Mouse (Mus musculus): ENCODE results near the gene Dip2a.

DNA sequence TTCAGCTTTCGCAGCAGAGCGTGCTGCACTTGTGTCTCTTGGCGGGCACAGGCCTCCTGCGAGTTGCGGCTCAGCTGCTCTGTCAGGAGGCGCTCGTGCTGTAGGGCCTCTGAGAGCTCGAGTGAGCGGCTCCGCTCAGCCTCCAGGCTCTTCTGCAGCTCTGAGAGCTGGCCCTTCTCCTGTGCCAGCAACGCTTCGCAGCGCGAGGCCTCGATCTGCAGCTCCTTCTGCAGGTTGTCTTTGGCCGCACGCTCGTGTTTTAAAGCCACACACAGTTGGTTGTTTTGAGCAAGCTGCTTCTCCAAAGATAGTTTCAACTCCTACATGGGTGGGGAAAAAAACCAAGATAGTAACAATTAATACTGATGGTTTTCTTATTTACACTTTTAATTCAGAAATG, 29.9 kb upstream of the Dip2a start:
- TF ChIP-seq TAL1 (IDR thresholded peaks at IDR 0.05; ENCODE audit: low read length): no peak
- TF ChIP-seq GATA1 (IDR thresholded peaks at IDR 0.05; ENCODE audit: low read length): no peak

Data from erythroblast, embryonic 14.5 days (primary cell).